Mouse (Mus musculus) E14TG2a.4 (cell line): ENCODE results near the gene Trhr2.

ENCODE experiments used
- CTCF ChIP-seq: conservative IDR thresholded peaks from 2 replicates; pipeline ENCODE4 v1.5.1; 2014; ENCODE audit warnings: low read length
- NANOG ChIP-seq: IDR thresholded peaks from 2 replicates; pipeline ENCODE4 v1.6.1; 2014; ENCODE audit warnings: borderline replicate concordance, low read length, mixed read lengths

DNA sequence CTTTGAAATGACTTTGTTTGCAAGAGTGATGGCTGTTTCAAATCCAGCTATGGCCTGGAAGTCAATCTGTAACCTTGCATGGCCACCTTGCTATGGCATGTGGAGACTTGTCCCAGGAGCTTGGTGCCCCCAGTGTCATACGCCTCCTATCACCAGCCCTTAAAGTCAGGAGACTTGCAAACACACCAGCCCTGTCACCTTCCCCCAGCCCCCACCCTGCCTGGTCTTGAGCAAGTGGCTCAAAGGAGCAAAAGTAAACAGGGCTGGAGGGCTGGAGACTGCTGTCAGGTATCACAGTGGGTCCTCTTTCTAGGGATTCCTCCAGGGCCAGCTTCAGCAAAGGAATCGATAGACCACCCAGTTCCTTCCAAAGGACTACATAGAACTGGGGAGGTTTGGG lies 49.4 kb downstream of the Trhr2 start:
- TF ChIP-seq CTCF (no peak), NANOG (no peak)
